Mouse (Mus musculus) cerebellum, adult 18-20 months (tissue): ENCODE measurements around the gene Rab5if.
A peak's percentile ranks its signal among the peaks of the same experiment; 100 is the strongest.
"Not testable (repeated sequence)": the region's sequence is repeated elsewhere in the genome, so short reads cannot be mapped to it uniquely, and the experiment has no call there.

Experiments used
- DNase-seq, 2 experiments: peaks; one replicate each; pipeline ENCODE4 v3.0.0; 2021

The Rab5if gene

GRCm38 (mm10) chr2:156856311-156856710 lies 6.6 kb upstream of the Rab5if start:
- DNase-seq = no peak

GRCm38 (mm10) chr2:156857385-156857791 lies 5.5 kb upstream of the Rab5if start:
- no peak for DNase-seq

- no peak for DNase-seq
These were observed 5.1 kb upstream of the Rab5if start, which contains the start of gene 4930518I15Rik for GRCm38 (mm10) chr2:156857835-156858234. Gene 4930518I15Rik, minus strand, starts transcription at chr2:156857946.

GRCm38 (mm10) chr2:156858671-156859070 lies 4.3 kb upstream of the Rab5if start:
- DNase-seq = no peak

GRCm38 (mm10) chr2:156862041-156862717 lies 749 bp upstream of the Rab5if start:
- no peak for DNase-seq

- DNase-seq = no peak
These were observed 696 bp downstream of the Rab5if start for GRCm38 (mm10) chr2:156863487-156864160.

- DNase-seq = peak in 1 of 2 experiments; percentile 53
These were observed 1.6 kb downstream of the Rab5if start for GRCm38 (mm10) chr2:156864481-156864880.

GRCm38 (mm10) chr2:156868994-156869393 lies 6.1 kb downstream of the Rab5if start:
- DNase-seq = peak in 1 of 2 experiments; percentile 55

- no peak for DNase-seq
These were observed 6.6 kb downstream of the Rab5if start for GRCm38 (mm10) chr2:156869554-156869953.

GRCm38 (mm10) chr2:156870519-156870918 lies 7.6 kb downstream of the Rab5if start:
- no peak for DNase-seq

GRCm38 (mm10) chr2:156873629-156874028 lies 10.7 kb downstream of the Rab5if start:
- DNase-seq = peak; percentile 77 to 78

- DNase-seq = peak in 1 of 2 experiments; percentile 29
These were observed 11.3 kb downstream of the Rab5if start for GRCm38 (mm10) chr2:156874047-156874759.

- DNase-seq = peak; percentile 92 to 93
These were observed 12.0 kb downstream of the Rab5if start for GRCm38 (mm10) chr2:156874760-156875510.

GRCm38 (mm10) chr2:156877726-156878125 lies 14.8 kb downstream of the Rab5if start:
- no peak for DNase-seq

- no peak for DNase-seq
These were observed 16.6 kb downstream of the Rab5if start for GRCm38 (mm10) chr2:156879541-156879940.

- no peak for DNase-seq
These were observed 19.6 kb downstream of the Rab5if start for GRCm38 (mm10) chr2:156882431-156883001.

- DNase-seq = no peak
These were observed 21.7 kb downstream of the Rab5if start for GRCm38 (mm10) chr2:156884396-156885211.

- DNase-seq = not testable (repeated sequence)
These were observed 22.7 kb downstream of the Rab5if start for GRCm38 (mm10) chr2:156885666-156886065.

GRCm38 (mm10) chr2:156886084-156886631 lies 23.2 kb downstream of the Rab5if start:
- DNase-seq = no peak

GRCm38 (mm10) chr2:156887017-156887416 lies 24.1 kb downstream of the Rab5if start, which contains the start of gene Sla2:
Gene Sla2, minus strand, starts transcription at chr2:156887192.
- DNase-seq = no peak

GRCm38 (mm10) chr2:156888490-156888889 lies 25.6 kb downstream of the Rab5if start:
- no peak for DNase-seq
